In the genomic region with DNA sequence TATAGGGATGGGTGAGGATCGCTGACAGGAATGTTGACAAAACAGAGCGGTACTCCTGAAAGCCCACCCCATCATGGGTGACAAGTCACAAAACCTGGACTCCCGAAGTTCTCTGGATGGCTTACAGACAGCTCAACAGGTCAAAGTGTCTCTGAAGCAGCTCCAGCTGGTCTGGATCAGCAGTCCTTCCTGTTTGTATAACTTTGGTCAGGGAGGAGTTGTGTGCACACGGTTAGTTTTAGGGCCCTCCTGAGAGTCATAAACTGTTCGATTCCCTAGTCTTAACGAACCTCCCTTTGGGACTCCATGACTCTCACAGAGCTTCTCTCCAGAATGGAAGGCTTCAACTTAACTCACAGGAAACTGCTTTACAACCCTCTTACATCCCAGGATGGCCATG, we compare ENCODE assay signal across 21 mouse cellular contexts.
DNase-seq lines count a peak whose midpoint lies in the region; ATAC-seq lines count a peak whose summit lies in the region.
"Had no signal": no experiment of that assay in that cellular context is flagged by ENCODE, and none has a peak within 500 bp of the region (broad histone marks: within the 10 kb centered on the region; RNA-seq: fewer than 3 reads in every experiment).

No protein-coding gene starts in this region.

- WGBS in kidney, embryonic 14.5 days, result 10% methylated on average over 6 of the region's 6 CpGs

- H3K27me3 ChIP-seq in kidney, embryonic 14.5 days (ENCODE audit: control insufficient read depth, insufficient read depth, low read length), result no peaks in the 10 kb centered on the region
- H3K27me3 ChIP-seq: embryonic facial prominence, embryonic 12.5 days; heart, embryonic 13.5 days; hindbrain, embryonic 15.5 days had no signal

- no peak overlapping the region for H3K9ac ChIP-seq in kidney, embryonic 14.5 days (ENCODE audit: low read depth, low read length)
- H3K9ac ChIP-seq: embryonic facial prominence, embryonic 12.5 days; heart, embryonic 13.5 days; hindbrain, embryonic 15.5 days had no signal

- H3K4me3 ChIP-seq in kidney, embryonic 14.5 days (ENCODE audit: low read length), result no peak overlapping the region
- H3K4me3 ChIP-seq: embryonic facial prominence, embryonic 12.5 days; heart, adult 2 months; heart, embryonic 13.5 days; hindbrain, embryonic 15.5 days had no signal

- peak; percentile 16 for DNase-seq in embryo, embryonic 11 days
- DNase-seq in embryo, embryonic 9.5 days (ENCODE audit: extremely low spot score), result no peak
- DNase-seq in kidney, adult 9 months, result no peak
- DNase-seq in kidney, postnatal 4 days, result peak; percentile 20 to 22
- no peak for DNase-seq in kidney, postnatal 10 days
- DNase-seq: adrenal gland, adult 8-10 months; adrenal gland, postnatal 36 days; B cell, adult 2 months; cerebellum, adult 2 months; cerebellum, postnatal 10 days; gastrocnemius, postnatal 14 days; heart, adult 2 months; heart, postnatal 36 days had no signal

- H3K4me1 ChIP-seq in kidney, embryonic 14.5 days (ENCODE audit: control insufficient read depth, insufficient read depth, low read length), result peaks cover 4% of the 10 kb centered on the region; the same call in 1 of the 2 replicates
- H3K4me1 ChIP-seq: embryonic facial prominence, embryonic 12.5 days had no signal

- no peak overlapping the region for H3K27ac ChIP-seq in kidney, embryonic 14.5 days (ENCODE audit: low read depth, low read length)
- H3K27ac ChIP-seq: embryonic facial prominence, embryonic 12.5 days; heart, adult 2 months; heart, embryonic 13.5 days; hindbrain, embryonic 15.5 days had no signal

- peak; percentile 81 for ATAC-seq in kidney, embryonic 14.5 days (ENCODE audit: low FRiP score, low TSS enrichment)
- no peak for ATAC-seq in inflammation-experienced regulatory T-cells, adult 6 months
- ATAC-seq: CD4-positive, CD25-positive, alpha-beta regulatory T cell, adult 4 months; forebrain, embryonic 16.5 days had no signal

- H3K4me2 ChIP-seq in kidney, embryonic 14.5 days (replicated peaks; ENCODE audit: low read depth, low read length), result no peak overlapping the region
- H3K4me2 ChIP-seq: embryonic facial prominence, embryonic 12.5 days; heart, embryonic 13.5 days; hindbrain, embryonic 15.5 days had no signal

- no peaks in the 10 kb centered on the region for H3K36me3 ChIP-seq in kidney, embryonic 14.5 days (ENCODE audit: control insufficient read depth, insufficient read depth, low read length)
- H3K36me3 ChIP-seq: embryonic facial prominence, embryonic 12.5 days; G1E; heart, embryonic 13.5 days; hindbrain, embryonic 15.5 days had no signal

- H3K9me3 ChIP-seq in kidney, embryonic 14.5 days (ENCODE audit: control insufficient read depth, low read length), result no peaks in the 10 kb centered on the region
- H3K9me3 ChIP-seq: embryonic facial prominence, embryonic 12.5 days; G1E; heart, embryonic 13.5 days; hindbrain, embryonic 15.5 days had no signal

Comparison
In these comparisons a context has a peak if more than half of its experiments do, and no peak if none do; other contexts are left out.
1. DNase-seq: peak in embryo, embryonic 11 days (single experiment) and kidney, postnatal 4 days (2 of 2); none in embryo, embryonic 9.5 days (single experiment), kidney, adult 9 months (single experiment) and kidney, postnatal 10 days (single experiment).